Mouse (Mus musculus): Measurements from ENCODE around the gene Pik3r1. TPM values are rescaled to one million over a fixed set of nuclear protein-coding genes. Genes with fewer than 3 reads are reported as not detected.

Pik3r1 gene
- polyA plus RNA-seq, 1 experiment from 2014 or later = 18.5 TPM

- 91% methylated on average over 1 of the region's 2 CpGs for WGBS (ENCODE audit: insufficient replicate concordance)
- Histone ChIP-seq H3K27ac (ENCODE audit: low read depth) (no peak overlapping the region), H3K27me3 (ENCODE audit: insufficient read depth, low read length) (no peaks in the 10 kb centered on the region), H3K4me1 (ENCODE audit: insufficient read depth) (peaks cover 18% of the 10 kb centered on the region), H3K4me2 (ENCODE audit: low read depth, low read length) (no peak overlapping the region), H3K9ac (replicated peaks) (no peak overlapping the region), H3K4me3 (ENCODE audit: low read depth, low read length) (no peak overlapping the region), H3K9me3 (ENCODE audit: low read length) (no peaks in the 10 kb centered on the region), H3K36me3 (replicated peaks; ENCODE audit: insufficient read depth, low read length) (no peaks in the 10 kb centered on the region)
- TF ChIP-seq CTCF (IDR thresholded peaks at IDR 0.05; ENCODE audit: low read depth) = no peak
- TF ChIP-seq EP300 (IDR thresholded peaks at IDR 0.05; ENCODE audit: low read depth) = no peak
- ATAC-seq (no peak), DNase-seq (no peak)
These were observed 46.9 kb downstream of the Pik3r1 start for GRCm38 (mm10) chr13:101721154-101721553.

- H3K9me3 ChIP-seq (ENCODE audit: low read length) = no peaks in the 10 kb centered on the region
- peak overlapping the region; percentile 21 for H3K4me3 ChIP-seq (ENCODE audit: low read depth, low read length)
- H3K27me3 ChIP-seq (ENCODE audit: insufficient read depth, low read length) = no peaks in the 10 kb centered on the region
- H3K9ac ChIP-seq (replicated peaks) = no peak overlapping the region
- H3K36me3 ChIP-seq (replicated peaks; ENCODE audit: insufficient read depth, low read length) = no peaks in the 10 kb centered on the region
- 12% methylated on average over 11 of the region's 11 CpGs for WGBS (ENCODE audit: insufficient replicate concordance)
- peak; percentile 86 for DNase-seq
- H3K27ac ChIP-seq (ENCODE audit: low read depth) = peak overlapping the region; percentile 64
- H3K4me2 ChIP-seq (ENCODE audit: low read depth, low read length) = peak overlapping the region; percentile 63
- peaks cover 18% of the 10 kb centered on the region for H3K4me1 ChIP-seq (ENCODE audit: insufficient read depth)
- peak; percentile 76 for ATAC-seq
- TF ChIP-seq EP300 (IDR thresholded peaks at IDR 0.05; ENCODE audit: low read depth) = peak; percentile 88
- TF ChIP-seq CTCF (IDR thresholded peaks at IDR 0.05; ENCODE audit: low read depth) = peak; percentile 91
These were observed 48.6 kb downstream of the Pik3r1 start for GRCm38 (mm10) chr13:101719312-101719870.

- H3K4me1 ChIP-seq (ENCODE audit: insufficient read depth) = peaks cover 16% of the 10 kb centered on the region
- H3K27ac ChIP-seq (ENCODE audit: low read depth) = peak overlapping the region; percentile 64; the same call in 1 of the 2 replicates
- ATAC-seq (no peak), DNase-seq (no peak)
- 37% methylated on average over 7 of the region's 7 CpGs for WGBS (ENCODE audit: insufficient replicate concordance)
- no peak overlapping the region for H3K4me3 ChIP-seq (ENCODE audit: low read depth, low read length)
- peak overlapping the region; percentile 63 for H3K4me2 ChIP-seq (ENCODE audit: low read depth, low read length)
- H3K36me3 ChIP-seq (replicated peaks; ENCODE audit: insufficient read depth, low read length) = no peaks in the 10 kb centered on the region
- TF ChIP-seq CTCF (IDR thresholded peaks at IDR 0.05; ENCODE audit: low read depth) (no peak), EP300 (IDR thresholded peaks at IDR 0.05; ENCODE audit: low read depth) (no peak)
- H3K9me3 ChIP-seq (ENCODE audit: low read length) = no peaks in the 10 kb centered on the region
- no peak overlapping the region for H3K9ac ChIP-seq (replicated peaks)
- H3K27me3 ChIP-seq (ENCODE audit: insufficient read depth, low read length) = no peaks in the 10 kb centered on the region
These were observed 49.3 kb downstream of the Pik3r1 start for GRCm38 (mm10) chr13:101718744-101719143.

- WGBS (ENCODE audit: insufficient replicate concordance) = 76% methylated on average over 6 of the region's 6 CpGs
- Histone ChIP-seq H3K9me3 (ENCODE audit: low read length) (no peaks in the 10 kb centered on the region), H3K4me2 (ENCODE audit: low read depth, low read length) (no peak overlapping the region), H3K4me3 (ENCODE audit: low read depth, low read length) (no peak overlapping the region), H3K9ac (replicated peaks) (no peak overlapping the region), H3K4me1 (ENCODE audit: insufficient read depth) (peaks cover 16% of the 10 kb centered on the region), H3K36me3 (replicated peaks; ENCODE audit: insufficient read depth, low read length) (no peaks in the 10 kb centered on the region), H3K27ac (ENCODE audit: low read depth) (no peak overlapping the region), H3K27me3 (ENCODE audit: insufficient read depth, low read length) (no peaks in the 10 kb centered on the region)
- TF ChIP-seq CTCF (IDR thresholded peaks at IDR 0.05; ENCODE audit: low read depth) (no peak), EP300 (IDR thresholded peaks at IDR 0.05; ENCODE audit: low read depth) (no peak)
- DNase-seq (no peak), ATAC-seq (no peak)
These were observed 50.2 kb downstream of the Pik3r1 start for GRCm38 (mm10) chr13:101717836-101718235.

GRCm38 (mm10) chr13:101713429-101714088, 54.5 kb downstream of the Pik3r1 start:
- no peak overlapping the region for H3K4me3 ChIP-seq (ENCODE audit: low read depth, low read length)
- no peaks in the 10 kb centered on the region for H3K27me3 ChIP-seq (ENCODE audit: insufficient read depth, low read length)
- H3K9ac ChIP-seq (replicated peaks) = no peak overlapping the region
- H3K36me3 ChIP-seq (replicated peaks; ENCODE audit: insufficient read depth, low read length) = peaks cover 4% of the 10 kb centered on the region
- no peak for TF ChIP-seq EP300 (IDR thresholded peaks at IDR 0.05; ENCODE audit: low read depth)
- TF ChIP-seq CTCF (IDR thresholded peaks at IDR 0.05; ENCODE audit: low read depth) = no peak
- ATAC-seq (no peak), DNase-seq (no peak)
- H3K27ac ChIP-seq (ENCODE audit: low read depth) = no peak overlapping the region
- peaks cover 4% of the 10 kb centered on the region for H3K4me1 ChIP-seq (ENCODE audit: insufficient read depth)
- no peaks in the 10 kb centered on the region for H3K9me3 ChIP-seq (ENCODE audit: low read length)
- no peak overlapping the region for H3K4me2 ChIP-seq (ENCODE audit: low read depth, low read length)
- 83% methylated on average over 12 of the region's 12 CpGs for WGBS (ENCODE audit: insufficient replicate concordance)

- Histone ChIP-seq H3K9me3 (ENCODE audit: low read length) (no peaks in the 10 kb centered on the region), H3K4me1 (ENCODE audit: insufficient read depth) (peaks cover 1% of the 10 kb centered on the region), H3K27ac (ENCODE audit: low read depth) (no peak overlapping the region), H3K9ac (replicated peaks) (no peak overlapping the region), H3K36me3 (replicated peaks; ENCODE audit: insufficient read depth, low read length) (peaks cover 10% of the 10 kb centered on the region), H3K4me2 (ENCODE audit: low read depth, low read length) (no peak overlapping the region), H3K27me3 (ENCODE audit: insufficient read depth, low read length) (no peaks in the 10 kb centered on the region), H3K4me3 (ENCODE audit: low read depth, low read length) (no peak overlapping the region)
- ATAC-seq = no peak
- TF ChIP-seq EP300 (IDR thresholded peaks at IDR 0.05; ENCODE audit: low read depth) = no peak
- TF ChIP-seq CTCF (IDR thresholded peaks at IDR 0.05; ENCODE audit: low read depth) = no peak
- DNase-seq = no peak
- 76% methylated on average over 9 of the region's 9 CpGs for WGBS (ENCODE audit: insufficient replicate concordance)
These were observed 55.1 kb downstream of the Pik3r1 start for GRCm38 (mm10) chr13:101712720-101713428.

Measured in liver, postnatal 0 days (tissue).